Mouse (Mus musculus): ENCODE measurements around the gene Ubqln1. TPM values are rescaled to one million over a fixed set of nuclear protein-coding genes. Genes with fewer than 3 reads are reported as not detected.
"Not testable (repeated sequence)": the region's sequence is repeated elsewhere in the genome, so short reads cannot be mapped to it uniquely, and the experiment has no call there.

The Ubqln1 gene
- polyA plus RNA-seq, 2 experiments: 78.5 to 86.5 TPM

DNA sequence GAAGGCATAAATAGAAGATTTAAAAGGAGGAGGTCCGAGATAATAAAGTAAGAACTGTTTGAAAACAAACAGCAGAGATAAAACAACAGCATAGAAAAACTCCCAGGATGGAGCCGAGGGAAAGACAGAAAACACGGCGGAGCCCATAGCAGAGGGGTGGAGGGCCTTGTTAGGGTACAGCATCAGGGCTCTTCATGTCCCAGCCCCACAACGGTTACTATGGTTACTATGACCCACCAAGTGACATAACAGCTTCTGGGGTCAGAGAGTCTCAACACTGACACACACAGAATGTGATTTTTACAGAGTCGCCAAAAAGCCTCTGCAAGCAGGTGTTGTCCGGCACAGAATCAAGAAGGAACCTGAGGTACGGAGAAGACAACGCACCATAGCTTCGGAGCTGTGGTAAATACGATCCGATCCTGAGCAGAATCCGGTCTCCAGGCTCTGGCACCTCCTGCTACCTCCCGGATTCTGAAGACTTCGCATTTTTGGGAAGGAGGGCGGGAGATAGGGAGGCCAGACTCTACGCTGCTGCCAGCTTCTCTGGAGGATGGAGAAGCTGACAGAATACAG lies 67.1 kb downstream of the Ubqln1 start:
- Histone ChIP-seq H3K27me3 (ENCODE audit: control insufficient read depth, insufficient read depth, low read length) (no peaks in the 10 kb centered on the region), H3K4me3 (replicated peaks; ENCODE audit: low read length) (peak overlapping the region; percentile 27), H3K4me1 (ENCODE audit: control insufficient read depth, insufficient read depth, low read length) (0 out of 2 replicates have a peak, but pooled peaks cover 2% of the 10 kb centered on the region), H3K36me3 (ENCODE audit: control insufficient read depth, insufficient read depth, low read length) (no peaks in the 10 kb centered on the region), H3K9ac (ENCODE audit: low read depth, low read length, severe bottlenecking) (peak overlapping the region; percentile 37), H3K4me2 (replicated peaks; ENCODE audit: low read depth, low read length, severe bottlenecking) (peak overlapping the region; percentile 61), H3K27ac (replicated peaks; ENCODE audit: low read depth, low read length) (no peak overlapping the region), H3K9me3 (ENCODE audit: control insufficient read depth, low read length) (no peaks in the 10 kb centered on the region)
- ATAC-seq (ENCODE audit: low FRiP score, low read depth): peak; percentile 90
- under 1% methylated on average over 17 of the region's 17 CpGs for WGBS
- TF ChIP-seq POLR2A (IDR thresholded peaks at IDR 0.05; ENCODE audit: borderline replicate concordance, extremely low read depth, insufficient read depth, insufficient read length): peak; percentile 27; the same call in 1 of the 2 replicates
- peak; percentile 86 for DNase-seq (ENCODE audit: low spot score)

DNA sequence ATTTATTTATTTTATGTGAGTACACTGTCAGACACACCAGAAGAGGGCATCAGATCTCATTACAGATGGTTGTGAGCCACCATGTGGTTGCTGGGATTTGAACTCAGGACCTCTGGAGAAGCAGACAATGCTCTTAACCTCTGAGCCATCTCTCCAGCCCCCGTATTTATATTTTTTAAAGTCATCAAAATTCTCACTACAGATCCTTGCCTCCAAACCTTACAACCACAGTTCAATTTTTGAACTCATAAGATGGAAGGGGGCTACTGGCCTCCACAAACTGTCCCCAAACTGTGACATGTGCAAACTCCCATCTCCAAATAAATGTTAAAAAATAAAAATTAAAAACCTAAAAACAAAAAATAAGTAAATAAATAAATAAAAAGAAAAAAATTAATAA lies 67.7 kb downstream of the Ubqln1 start:
- 82% methylated on average over 1 of the region's 1 CpGs for WGBS
- Histone ChIP-seq H3K36me3 (ENCODE audit: control insufficient read depth, insufficient read depth, low read length) (no peaks in the 10 kb centered on the region), H3K27me3 (ENCODE audit: control insufficient read depth, insufficient read depth, low read length) (no peaks in the 10 kb centered on the region), H3K4me3 (replicated peaks; ENCODE audit: low read length) (no peak overlapping the region), H3K9me3 (ENCODE audit: control insufficient read depth, low read length) (no peaks in the 10 kb centered on the region), H3K9ac (ENCODE audit: low read depth, low read length, severe bottlenecking) (no peak overlapping the region), H3K4me1 (ENCODE audit: control insufficient read depth, insufficient read depth, low read length) (0 out of 2 replicates have a peak, but pooled peaks cover 2% of the 10 kb centered on the region), H3K4me2 (replicated peaks; ENCODE audit: low read depth, low read length, severe bottlenecking) (no peak overlapping the region), H3K27ac (replicated peaks; ENCODE audit: low read depth, low read length) (no peak overlapping the region)
- no peak for TF ChIP-seq POLR2A (IDR thresholded peaks at IDR 0.05; ENCODE audit: borderline replicate concordance, extremely low read depth, insufficient read depth, insufficient read length)
- no peak for ATAC-seq (ENCODE audit: low FRiP score, low read depth)
- DNase-seq (ENCODE audit: low spot score): no peak

DNA sequence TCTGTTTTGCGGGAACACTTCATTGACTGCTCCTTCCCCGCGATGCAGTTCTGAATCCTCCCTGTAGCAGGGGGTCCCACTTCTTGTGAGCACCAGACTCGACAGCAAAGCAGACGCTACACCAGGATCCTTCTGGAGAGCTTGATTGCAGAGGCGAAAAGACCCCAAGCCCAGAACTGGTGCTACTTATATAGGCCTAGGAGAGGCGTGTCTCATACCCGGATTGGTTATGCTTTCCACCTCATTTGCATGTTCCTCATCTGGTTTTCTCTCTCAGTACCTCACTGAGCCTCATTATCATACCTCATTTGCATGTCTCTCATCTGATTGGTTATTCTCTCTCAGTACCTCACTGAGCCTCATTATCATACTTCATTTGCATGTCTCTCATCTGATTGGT lies 68.8 kb downstream of the Ubqln1 start:
- H3K27me3 ChIP-seq (ENCODE audit: control insufficient read depth, insufficient read depth, low read length); H3K27ac ChIP-seq (replicated peaks; ENCODE audit: low read depth, low read length); H3K4me3 ChIP-seq (replicated peaks; ENCODE audit: low read length); DNase-seq (ENCODE audit: low spot score); H3K4me1 ChIP-seq (ENCODE audit: control insufficient read depth, insufficient read depth, low read length); H3K4me2 ChIP-seq (replicated peaks; ENCODE audit: low read depth, low read length, severe bottlenecking); ATAC-seq (ENCODE audit: low FRiP score, low read depth); H3K9me3 ChIP-seq (ENCODE audit: control insufficient read depth, low read length); H3K9ac ChIP-seq (ENCODE audit: low read depth, low read length, severe bottlenecking); H3K36me3 ChIP-seq (ENCODE audit: control insufficient read depth, insufficient read depth, low read length): not testable (repeated sequence)
- WGBS: 97% methylated on average over 8 of the region's 8 CpGs

GRCm38 (mm10) chr13:58131692-58132091 lies 83.8 kb downstream of the Ubqln1 start:
- H3K4me3 ChIP-seq (replicated peaks; ENCODE audit: low read length): no peak overlapping the region
- 40% methylated on average over 3 of the region's 3 CpGs for WGBS
- no peak for TF ChIP-seq POLR2A (IDR thresholded peaks at IDR 0.05; ENCODE audit: borderline replicate concordance, extremely low read depth, insufficient read depth, insufficient read length)
- ATAC-seq (ENCODE audit: low FRiP score, low read depth): no peak
- H3K27ac ChIP-seq (replicated peaks; ENCODE audit: low read depth, low read length): no peak overlapping the region
- H3K36me3 ChIP-seq (ENCODE audit: control insufficient read depth, insufficient read depth, low read length): peaks cover 7% of the 10 kb centered on the region
- DNase-seq (ENCODE audit: low spot score): no peak
- H3K9ac ChIP-seq (ENCODE audit: low read depth, low read length, severe bottlenecking): no peak overlapping the region
- H3K4me2 ChIP-seq (replicated peaks; ENCODE audit: low read depth, low read length, severe bottlenecking): no peak overlapping the region
- H3K27me3 ChIP-seq (ENCODE audit: control insufficient read depth, insufficient read depth, low read length): no peaks in the 10 kb centered on the region
- H3K4me1 ChIP-seq (ENCODE audit: control insufficient read depth, insufficient read depth, low read length): 0 out of 2 replicates have a peak, but pooled peaks cover 6% of the 10 kb centered on the region
- H3K9me3 ChIP-seq (ENCODE audit: control insufficient read depth, low read length): no peaks in the 10 kb centered on the region

GRCm38 (mm10) chr13:58129687-58130246 lies 85.7 kb downstream of the Ubqln1 start:
- peaks cover 17% of the 10 kb centered on the region for H3K36me3 ChIP-seq (ENCODE audit: control insufficient read depth, insufficient read depth, low read length)
- TF ChIP-seq POLR2A (IDR thresholded peaks at IDR 0.05; ENCODE audit: borderline replicate concordance, extremely low read depth, insufficient read depth, insufficient read length): no peak
- ATAC-seq (ENCODE audit: low FRiP score, low read depth) (no peak), DNase-seq (ENCODE audit: low spot score) (no peak)
- H3K4me3 ChIP-seq (replicated peaks; ENCODE audit: low read length): peak overlapping the region; percentile 98
- peak overlapping the region; percentile 99 for H3K27ac ChIP-seq (replicated peaks; ENCODE audit: low read depth, low read length)
- H3K27me3 ChIP-seq (ENCODE audit: control insufficient read depth, insufficient read depth, low read length): no peaks in the 10 kb centered on the region
- 35% methylated on average over 4 of the region's 4 CpGs for WGBS
- no peaks in the 10 kb centered on the region for H3K9me3 ChIP-seq (ENCODE audit: control insufficient read depth, low read length)
- peak overlapping the region; percentile 58 for H3K4me2 ChIP-seq (replicated peaks; ENCODE audit: low read depth, low read length, severe bottlenecking)
- peak overlapping the region; percentile 98 for H3K9ac ChIP-seq (ENCODE audit: low read depth, low read length, severe bottlenecking)
- peaks cover 13% of the 10 kb centered on the region; the same call in 1 of the 2 replicates for H3K4me1 ChIP-seq (ENCODE audit: control insufficient read depth, insufficient read depth, low read length)

All from limb, embryonic 14.5 days (tissue).